Mouse (Mus musculus): Measurements from ENCODE around the gene Bfar. TPM values are rescaled to one million over a fixed set of nuclear protein-coding genes. Genes with fewer than 3 reads are reported as not detected.

Gene Bfar
- polyA plus RNA-seq, 1 experiment: 5.7 TPM

DNA sequence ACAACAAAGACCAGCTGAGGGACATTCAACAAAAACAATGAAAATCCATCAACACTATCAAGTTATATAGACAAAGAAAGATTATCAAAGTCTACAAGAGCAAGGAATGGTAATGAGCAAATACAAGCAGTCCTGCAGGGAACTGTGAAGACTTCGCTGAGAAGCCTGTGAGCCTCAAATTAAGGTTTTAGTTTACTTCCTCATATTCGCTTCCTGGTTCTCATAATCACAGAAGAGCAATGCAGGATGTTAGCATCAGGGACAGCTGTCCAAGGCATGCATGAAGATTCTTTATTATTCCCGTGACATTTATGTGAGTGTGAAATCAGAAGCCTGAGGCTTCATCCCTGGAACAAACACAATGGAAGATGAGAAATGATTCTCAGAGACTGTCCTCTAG is 27.2 kb upstream of the Bfar start:
- H3K79me2 ChIP-seq (ENCODE audit: control insufficient read depth, insufficient read depth): no peaks in the 10 kb centered on the region
- H3K4me3 ChIP-seq (ENCODE audit: insufficient read depth, poor library complexity, severe bottlenecking): no peak overlapping the region
- H3K79me3 ChIP-seq (ENCODE audit: low read depth): no peaks in the 10 kb centered on the region
- H3K36me3 ChIP-seq (ENCODE audit: control insufficient read depth, insufficient read depth): peaks cover 9% of the 10 kb centered on the region
- H3K27me3 ChIP-seq (ENCODE audit: control insufficient read depth, insufficient read depth, insufficient read length): no peaks in the 10 kb centered on the region
- no peak overlapping the region for H3ac ChIP-seq (ENCODE audit: control insufficient read depth, insufficient read length, low read depth)
- TF ChIP-seq USF1 (IDR thresholded peaks at IDR 0.05; ENCODE audit: low read depth): no peak

DNA sequence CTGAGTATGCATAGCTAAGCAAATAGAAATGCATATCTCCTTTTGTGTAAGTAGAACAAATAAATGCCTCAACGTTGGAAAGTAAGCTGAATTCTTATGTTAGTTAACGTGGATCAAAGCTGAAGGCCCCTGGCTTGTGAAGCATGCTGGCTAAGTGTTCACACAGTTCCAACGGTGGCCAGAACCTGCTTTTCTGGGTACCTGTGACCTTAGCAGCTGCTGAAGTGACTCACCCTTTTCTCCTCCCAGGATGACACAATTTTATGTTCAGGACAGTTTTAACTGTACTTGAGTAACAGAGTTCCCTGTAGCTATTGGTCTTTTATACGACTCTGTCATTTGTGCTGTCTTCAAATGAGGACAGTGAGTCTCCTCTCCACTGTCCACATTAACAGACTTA is 25.7 kb upstream of the Bfar start:
- no peaks in the 10 kb centered on the region for H3K79me2 ChIP-seq (ENCODE audit: control insufficient read depth, insufficient read depth)

DNA sequence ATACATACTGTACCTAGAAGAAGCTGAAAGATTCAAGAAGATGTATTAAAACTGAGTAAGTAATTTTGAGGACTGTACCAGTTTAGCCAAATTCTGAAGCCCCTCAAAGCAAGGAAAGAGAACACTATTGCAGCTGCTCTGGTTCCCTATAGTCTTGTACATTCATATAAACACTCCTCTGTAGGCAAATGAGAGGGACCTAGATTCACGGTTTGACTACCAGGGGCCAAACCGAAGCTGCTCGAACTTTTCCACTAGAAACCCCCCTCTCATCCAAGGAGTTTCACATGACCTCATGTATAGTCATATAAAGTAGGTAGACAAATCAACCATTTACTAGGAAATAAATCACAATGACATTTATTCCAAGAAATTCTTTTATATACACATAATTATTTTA is 12.8 kb upstream of the Bfar start:
- no peaks in the 10 kb centered on the region for H3K79me2 ChIP-seq (ENCODE audit: control insufficient read depth, insufficient read depth)
- H3K36me3 ChIP-seq (ENCODE audit: control insufficient read depth, insufficient read depth): peaks cover 58% of the 10 kb centered on the region
- TF ChIP-seq MYOG (IDR thresholded peaks at IDR 0.05; ENCODE audit: control insufficient read depth, extremely low read depth, insufficient read length): no peak
- no peak for TF ChIP-seq MAX (IDR thresholded peaks at IDR 0.05)
- no peaks in the 10 kb centered on the region for H3K27me3 ChIP-seq (ENCODE audit: control insufficient read depth, insufficient read depth, insufficient read length)
- H3ac ChIP-seq (ENCODE audit: control insufficient read depth, insufficient read length, low read depth): no peak overlapping the region
- H3K4me3 ChIP-seq (ENCODE audit: insufficient read depth, poor library complexity, severe bottlenecking): no peak overlapping the region
- no peaks in the 10 kb centered on the region for H3K79me3 ChIP-seq (ENCODE audit: low read depth)

More for the DNA sequence above, 25.7 kb upstream of the Bfar start:
- no peak overlapping the region for H3K4me3 ChIP-seq (ENCODE audit: insufficient read depth, poor library complexity, severe bottlenecking)
- H3K36me3 ChIP-seq (ENCODE audit: control insufficient read depth, insufficient read depth): peaks cover 19% of the 10 kb centered on the region
- H3K27me3 ChIP-seq (ENCODE audit: control insufficient read depth, insufficient read depth, insufficient read length): no peaks in the 10 kb centered on the region
- TF ChIP-seq CTCF (IDR thresholded peaks at IDR 0.05; ENCODE audit: control insufficient read depth, insufficient read depth, insufficient read length) (no peak), USF1 (IDR thresholded peaks at IDR 0.05; ENCODE audit: low read depth) (no peak), FOSL1 (IDR thresholded peaks at IDR 0.05; ENCODE audit: insufficient read depth, low read length, poor library complexity, severe bottlenecking) (no peak), MYOD1 (IDR thresholded peaks at IDR 0.05; ENCODE audit: control insufficient read depth, insufficient read length, low read depth) (no peak), MYOG (IDR thresholded peaks at IDR 0.05; ENCODE audit: control insufficient read depth, extremely low read depth, insufficient read length) (no peak), CEBPB (IDR thresholded peaks at IDR 0.05; ENCODE audit: low read depth) (no peak), MAX (IDR thresholded peaks at IDR 0.05) (no peak)
- H3K79me3 ChIP-seq (ENCODE audit: low read depth): no peaks in the 10 kb centered on the region
- no peak overlapping the region for H3ac ChIP-seq (ENCODE audit: control insufficient read depth, insufficient read length, low read depth)

DNA sequence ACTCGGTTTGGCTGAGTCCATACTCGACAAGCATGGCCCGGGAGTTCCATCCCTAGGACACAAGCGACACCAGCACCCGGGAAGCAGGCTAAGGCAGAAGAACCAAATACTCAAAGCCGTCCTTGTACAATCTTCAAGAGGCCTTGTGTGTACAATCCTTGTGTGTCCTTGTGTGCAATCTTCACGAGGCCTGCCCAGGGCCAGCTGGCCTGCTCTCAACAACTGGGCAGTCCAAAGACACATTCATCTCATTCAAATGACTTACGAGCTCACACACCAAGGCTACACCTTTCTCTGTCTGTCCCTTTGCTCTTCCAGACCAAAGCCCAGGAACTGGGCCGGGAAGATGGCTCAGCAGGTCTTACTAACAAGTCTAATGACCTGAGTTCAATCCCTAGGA is 10.9 kb upstream of the Bfar start:
- H3K36me3 ChIP-seq (ENCODE audit: control insufficient read depth, insufficient read depth): peaks cover 52% of the 10 kb centered on the region
- no peaks in the 10 kb centered on the region for H3K79me3 ChIP-seq (ENCODE audit: low read depth)
- H3K79me2 ChIP-seq (ENCODE audit: control insufficient read depth, insufficient read depth): no peaks in the 10 kb centered on the region
- H3K27me3 ChIP-seq (ENCODE audit: control insufficient read depth, insufficient read depth, insufficient read length): no peaks in the 10 kb centered on the region
- TF ChIP-seq USF1 (IDR thresholded peaks at IDR 0.05; ENCODE audit: low read depth) (no peak), FOSL1 (IDR thresholded peaks at IDR 0.05; ENCODE audit: insufficient read depth, low read length, poor library complexity, severe bottlenecking) (no peak), CEBPB (IDR thresholded peaks at IDR 0.05; ENCODE audit: low read depth) (no peak), CTCF (IDR thresholded peaks at IDR 0.05; ENCODE audit: control insufficient read depth, insufficient read depth, insufficient read length) (no peak), MAX (IDR thresholded peaks at IDR 0.05) (no peak), MYOD1 (IDR thresholded peaks at IDR 0.05; ENCODE audit: control insufficient read depth, insufficient read length, low read depth) (no peak), MYOG (IDR thresholded peaks at IDR 0.05; ENCODE audit: control insufficient read depth, extremely low read depth, insufficient read length) (no peak)
- H3K4me3 ChIP-seq (ENCODE audit: insufficient read depth, poor library complexity, severe bottlenecking): no peak overlapping the region
- no peak overlapping the region for H3ac ChIP-seq (ENCODE audit: control insufficient read depth, insufficient read length, low read depth)

DNA sequence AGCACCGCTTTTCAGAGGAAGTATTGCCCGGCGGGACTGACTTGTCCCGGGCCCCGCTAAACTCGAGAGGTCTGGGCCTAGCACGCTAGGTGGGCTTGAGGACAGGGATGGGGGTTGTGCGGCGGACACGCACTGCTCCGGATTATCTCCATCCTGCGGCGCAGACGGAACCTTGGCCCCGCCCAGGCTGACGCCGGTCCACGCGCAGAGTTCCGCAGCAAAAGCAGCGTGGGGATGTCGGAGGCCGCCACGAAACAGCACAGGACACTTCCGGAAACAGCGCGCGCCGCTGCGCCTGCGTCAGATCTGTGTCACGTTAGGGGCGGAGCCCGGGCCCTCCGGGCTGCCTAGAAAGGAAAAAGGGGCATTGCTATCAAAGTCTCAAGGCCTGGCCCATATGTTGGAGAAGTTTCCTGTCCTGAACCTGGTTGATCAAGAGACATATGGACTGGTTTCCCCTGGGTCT is 3.7 kb upstream of the Bfar start, which contains the start of gene Parn:
Gene Parn (minus strand): TSS at position 293 of the 466 bp plus-strand sequence.
- peaks cover 11% of the 10 kb centered on the region for H3K79me3 ChIP-seq (ENCODE audit: low read depth)
- peak; percentile 86 for TF ChIP-seq MAX (IDR thresholded peaks at IDR 0.05)
- no peak for TF ChIP-seq FOSL1 (IDR thresholded peaks at IDR 0.05; ENCODE audit: insufficient read depth, low read length, poor library complexity, severe bottlenecking)
- peak within 1 kb of the TSS; percentile 89 for H3ac ChIP-seq (ENCODE audit: control insufficient read depth, insufficient read length, low read depth)
- peaks cover 11% of the 10 kb centered on the region for H3K79me2 ChIP-seq (ENCODE audit: control insufficient read depth, insufficient read depth)
- H3K36me3 ChIP-seq (ENCODE audit: control insufficient read depth, insufficient read depth): peaks cover 15% of the 10 kb centered on the region
- H3K4me3 ChIP-seq (ENCODE audit: insufficient read depth, poor library complexity, severe bottlenecking): peak within 1 kb of the TSS; percentile 45
- H3K27me3 ChIP-seq (ENCODE audit: control insufficient read depth, insufficient read depth, insufficient read length): no peaks in the 10 kb centered on the region

DNA sequence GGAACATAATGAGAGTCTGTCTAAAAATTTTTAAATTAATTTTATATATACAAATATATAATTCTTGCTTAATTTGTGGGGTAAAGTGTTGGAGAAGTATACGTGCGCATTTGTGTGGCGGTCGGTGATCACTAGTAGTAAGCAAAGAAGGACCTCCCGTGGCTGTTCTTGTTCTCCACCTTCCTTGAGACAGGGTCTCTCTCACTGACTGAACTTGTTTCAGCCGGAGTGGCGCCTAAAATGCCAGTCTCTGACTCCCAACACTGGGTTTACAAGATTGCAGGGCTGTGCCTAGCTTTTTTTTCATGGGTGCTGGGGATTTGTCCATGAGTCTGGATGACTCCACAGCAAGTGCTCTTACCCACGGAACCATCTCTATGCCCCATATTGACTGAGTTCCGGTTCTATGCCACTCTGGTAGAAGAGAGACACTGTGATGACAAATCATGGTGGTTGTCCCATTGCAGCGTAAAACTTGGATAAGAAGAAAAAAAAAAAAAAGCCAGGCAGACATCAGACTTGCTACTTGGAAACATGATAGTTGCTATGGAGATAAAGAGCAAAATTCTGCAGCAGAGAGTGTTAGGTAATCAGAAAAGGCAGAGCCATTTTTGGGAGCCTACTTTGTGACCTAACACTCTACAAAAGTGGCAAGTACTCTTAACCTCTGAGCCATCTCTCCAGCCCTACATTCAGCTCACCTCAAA is 3.1 kb upstream of the Bfar start:
- no peak overlapping the region for H3ac ChIP-seq (ENCODE audit: control insufficient read depth, insufficient read length, low read depth)
- H3K27me3 ChIP-seq (ENCODE audit: control insufficient read depth, insufficient read depth, insufficient read length): no peaks in the 10 kb centered on the region
- H3K79me3 ChIP-seq (ENCODE audit: low read depth): peaks cover 15% of the 10 kb centered on the region
- TF ChIP-seq CEBPB (IDR thresholded peaks at IDR 0.05; ENCODE audit: low read depth) (no peak), MYOD1 (IDR thresholded peaks at IDR 0.05; ENCODE audit: control insufficient read depth, insufficient read length, low read depth) (no peak), MAX (IDR thresholded peaks at IDR 0.05) (no peak), CTCF (IDR thresholded peaks at IDR 0.05; ENCODE audit: control insufficient read depth, insufficient read depth, insufficient read length) (no peak), FOSL1 (IDR thresholded peaks at IDR 0.05; ENCODE audit: insufficient read depth, low read length, poor library complexity, severe bottlenecking) (no peak), USF1 (IDR thresholded peaks at IDR 0.05; ENCODE audit: low read depth) (no peak), MYOG (IDR thresholded peaks at IDR 0.05; ENCODE audit: control insufficient read depth, extremely low read depth, insufficient read length) (no peak)
- peaks cover 18% of the 10 kb centered on the region for H3K79me2 ChIP-seq (ENCODE audit: control insufficient read depth, insufficient read depth)
- H3K36me3 ChIP-seq (ENCODE audit: control insufficient read depth, insufficient read depth): peaks cover 9% of the 10 kb centered on the region
- no peak overlapping the region for H3K4me3 ChIP-seq (ENCODE audit: insufficient read depth, poor library complexity, severe bottlenecking)

All from C2C12 (cell line).